Mouse (Mus musculus) megakaryocyte, embryonic 14.5 days (primary cell): ENCODE measurements at regions not wholly inside any gene's neighbourhood (a gene's known extent, or its start where the extent isn't known, plus 50 kb on each side); places are given as distances from the start of the nearest gene placed in this dataset.

ENCODE experiments used
- H3K27me3 ChIP-seq: replicated peaks from 2 replicates; pipeline ENCODE3; 2012; ENCODE audit warnings: inconsistent platforms
- H3K36me3 ChIP-seq: replicated peaks from 2 replicates; pipeline ENCODE3; 2012; ENCODE audit warnings: low read length, inconsistent platforms, mixed read lengths
- H3K4me1 ChIP-seq: 2 replicates; pipeline ENCODE4 v1.6.1; 2012; ENCODE audit warnings: inconsistent platforms
- H3K4me3 ChIP-seq: replicated peaks from 2 replicates; pipeline ENCODE3; 2012; ENCODE audit warnings: moderate library complexity, mild to moderate bottlenecking, inconsistent platforms
- H3K9me3 ChIP-seq: 2 replicates; pipeline ENCODE4 v1.6.1; 2012; ENCODE audit warnings: inconsistent platforms
- FLI1 ChIP-seq: IDR thresholded peaks from 2 replicates; pipeline ENCODE4 v1.6.1; 2012; ENCODE audit warnings: low read length, inconsistent platforms, mixed read lengths
- GATA1 ChIP-seq: IDR thresholded peaks from 3 replicates; pipeline ENCODE4 v1.6.1; 2012; ENCODE audit warnings: mixed read lengths, low read length, inconsistent platforms, borderline replicate concordance

DNA sequence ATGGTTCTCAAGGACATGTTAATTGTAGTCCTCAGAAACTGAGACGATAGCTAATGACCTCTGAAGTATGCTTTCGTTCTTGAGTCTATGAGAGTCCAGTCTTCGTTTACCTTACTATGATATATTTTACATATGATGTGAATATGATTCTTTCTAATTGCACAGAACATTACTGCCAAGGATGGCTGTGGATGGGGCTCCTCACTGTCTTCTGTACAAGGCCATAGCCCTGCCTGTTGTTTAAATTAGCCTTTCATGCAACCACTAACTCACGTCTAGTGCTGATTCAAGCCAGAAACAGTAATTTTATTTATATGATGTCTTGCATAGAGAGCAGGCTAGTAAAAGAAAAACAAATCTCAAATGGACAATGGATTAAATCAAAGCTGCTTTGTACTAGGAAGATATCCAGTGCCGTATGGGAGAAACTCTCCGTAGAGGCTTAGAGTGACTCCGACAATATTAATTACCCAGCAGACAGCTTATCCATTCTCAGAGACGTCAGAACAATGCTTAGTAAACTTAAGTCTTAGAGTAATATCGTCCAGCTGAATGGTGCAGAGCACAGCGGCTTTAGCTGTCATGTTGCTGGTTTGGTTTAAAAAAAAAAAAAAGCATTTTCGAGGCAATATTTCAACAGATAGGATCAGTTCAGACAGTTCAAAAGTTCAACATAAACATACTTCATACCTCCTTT is 554.3 kb downstream of the Tmtc2 start:
- Histone ChIP-seq H3K4me1 (no peaks in the 10 kb centered on the region), H3K27me3 (no peaks in the 10 kb centered on the region), H3K4me3 (no peak overlapping the region), H3K9me3 (no peaks in the 10 kb centered on the region), H3K36me3 (no peaks in the 10 kb centered on the region)
- TF ChIP-seq GATA1 (no peak), FLI1 (no peak)
